Mouse (Mus musculus): ENCODE data around the gene Sema3f.

DNA sequence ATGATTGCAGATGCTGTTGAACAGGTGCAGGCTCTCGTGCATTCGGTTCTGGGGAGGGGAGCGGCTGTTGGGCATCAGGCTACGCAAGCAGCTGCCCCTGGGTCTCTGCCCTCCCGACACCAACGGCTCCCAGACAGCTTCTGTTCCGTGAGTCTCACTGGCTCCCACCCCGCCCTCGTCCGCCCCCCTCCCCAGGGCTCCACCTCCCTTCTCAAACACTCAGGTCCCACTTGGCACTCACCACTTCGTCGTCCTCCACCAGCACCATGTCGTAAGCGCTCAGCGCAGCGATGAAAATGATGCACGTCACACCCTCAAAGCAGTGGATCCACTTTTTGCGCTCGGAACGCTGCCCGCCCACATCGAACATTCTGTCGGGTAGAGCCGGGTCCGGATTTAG lies 34.0 kb downstream of the Sema3f start:
- no peak for TF ChIP-seq CTCF (IDR thresholded peaks at IDR 0.05; ENCODE audit: borderline replicate concordance, insufficient read depth, low read depth, low read length)
- TF ChIP-seq POLR2A (IDR thresholded peaks at IDR 0.05; ENCODE audit: borderline replicate concordance, insufficient read depth, low read length): no peak
